Mouse (Mus musculus) lung, adult 2 months (tissue): Measurements from ENCODE around the gene Tbx2.

Source experiments
- CTCF ChIP-seq: fragments of 200-500 bp; IDR thresholded peaks from 2 replicates; pipeline ENCODE4 v1.5.1; 2011; ENCODE audit warnings: mild to moderate bottlenecking, low read length, control low read depth; ENCODE audit not compliant: insufficient read depth
- POLR2A ChIP-seq: fragments of 200-500 bp; IDR thresholded peaks from 2 replicates; pipeline ENCODE4 v1.6.1; 2011; ENCODE audit warnings: low read depth, mild to moderate bottlenecking, control low read depth, low read length, borderline replicate concordance; ENCODE audit errors: extremely low read depth

DNA sequence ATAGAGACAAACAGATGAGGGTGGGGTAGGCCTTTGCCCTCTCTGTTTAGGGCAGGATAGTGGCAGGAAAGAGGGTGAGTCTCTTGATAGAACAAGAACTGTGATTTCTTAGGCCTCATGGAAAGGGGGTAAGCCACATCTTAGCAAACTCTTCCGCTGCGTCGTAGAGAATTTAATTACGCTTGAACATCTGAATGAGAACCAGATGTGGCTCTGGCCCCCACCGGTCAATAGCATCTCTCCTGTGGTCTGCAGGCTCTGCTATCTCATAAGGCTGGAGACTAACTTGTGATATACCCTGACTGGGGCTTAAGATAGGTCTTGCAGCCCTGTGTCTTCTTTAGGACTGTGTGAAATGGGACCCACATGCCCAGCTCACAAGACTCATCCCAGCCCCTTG lies 15.9 kb upstream of the Tbx2 start:
- TF ChIP-seq POLR2A: no peak
- no peak for TF ChIP-seq CTCF
